Mouse (Mus musculus) midbrain, embryonic 15.5 days (tissue): Measurements from ENCODE around the gene Adssl1. TPM values are rescaled to one million over a fixed set of nuclear protein-coding genes. Genes with fewer than 3 reads are reported as not detected.

Source experiments
- ATAC-seq: fragments of 200-750 bp; cut with Nextera tagmentation; replicated peaks from 2 replicates; pipeline ENCODE4 v1.8.0; 2017; ENCODE audit warnings: moderate TSS enrichment
- H3K27ac ChIP-seq: fragments of 300-500 bp; sonication (generic); 2 replicates; pipeline ENCODE4 v1.5.1; 2015; ENCODE audit warnings: mild to moderate bottlenecking, inconsistent platforms
- H3K27me3 ChIP-seq: fragments of 300-500 bp; sonication (generic); replicated peaks from 2 replicates; pipeline ENCODE4 v1.6.1; 2015; ENCODE audit warnings: inconsistent platforms
- H3K36me3 ChIP-seq: fragments of 300-500 bp; sonication (generic); replicated peaks from 2 replicates; pipeline ENCODE4 v1.6.1; 2015; ENCODE audit warnings: inconsistent platforms
- H3K4me1 ChIP-seq: fragments of 300-500 bp; sonication (generic); 2 replicates; pipeline ENCODE4 v1.6.1; 2015; ENCODE audit warnings: inconsistent platforms
- H3K4me2 ChIP-seq: fragments of 300-500 bp; sonication (generic); 2 replicates; pipeline ENCODE4 v1.6.1; 2015; ENCODE audit warnings: inconsistent platforms, mild to moderate bottlenecking, moderate library complexity
- H3K4me3 ChIP-seq: fragments of 300-500 bp; sonication (generic); 2 replicates; pipeline ENCODE4 v1.5.1; 2015; ENCODE audit warnings: mild to moderate bottlenecking, inconsistent platforms
- H3K9ac ChIP-seq: fragments of 300-500 bp; sonication (generic); 2 replicates; pipeline ENCODE4 v1.6.1; 2015; ENCODE audit warnings: mild to moderate bottlenecking, inconsistent platforms
- H3K9me3 ChIP-seq: fragments of 300-500 bp; sonication (generic); 2 replicates; pipeline ENCODE4 v1.6.1; 2016; ENCODE audit warnings: inconsistent platforms
- WGBS: fragments of 180-500 bp; shearing (Covaris S2); methylation state at CpG from one replicate; pipeline ENCODE4 v1.1.7; 2015; ENCODE audit warnings: mixed read lengths; 5-methylcytosine and 5-hydroxymethylcytosine counted together
- polyA plus RNA-seq: library from polyadenylated mRNA; unstranded; fragments of >200 nt; fragmentation: Nextera tagmentation; extraction: Ambion mirVana; gene quantifications from 2 replicates; pipeline ENCODE4 v1.2.1, GENCODE M21; 2015

Gene Adssl1
- polyA plus RNA-seq, 1 experiment from 2014 or later, result 3.1 TPM

DNA sequence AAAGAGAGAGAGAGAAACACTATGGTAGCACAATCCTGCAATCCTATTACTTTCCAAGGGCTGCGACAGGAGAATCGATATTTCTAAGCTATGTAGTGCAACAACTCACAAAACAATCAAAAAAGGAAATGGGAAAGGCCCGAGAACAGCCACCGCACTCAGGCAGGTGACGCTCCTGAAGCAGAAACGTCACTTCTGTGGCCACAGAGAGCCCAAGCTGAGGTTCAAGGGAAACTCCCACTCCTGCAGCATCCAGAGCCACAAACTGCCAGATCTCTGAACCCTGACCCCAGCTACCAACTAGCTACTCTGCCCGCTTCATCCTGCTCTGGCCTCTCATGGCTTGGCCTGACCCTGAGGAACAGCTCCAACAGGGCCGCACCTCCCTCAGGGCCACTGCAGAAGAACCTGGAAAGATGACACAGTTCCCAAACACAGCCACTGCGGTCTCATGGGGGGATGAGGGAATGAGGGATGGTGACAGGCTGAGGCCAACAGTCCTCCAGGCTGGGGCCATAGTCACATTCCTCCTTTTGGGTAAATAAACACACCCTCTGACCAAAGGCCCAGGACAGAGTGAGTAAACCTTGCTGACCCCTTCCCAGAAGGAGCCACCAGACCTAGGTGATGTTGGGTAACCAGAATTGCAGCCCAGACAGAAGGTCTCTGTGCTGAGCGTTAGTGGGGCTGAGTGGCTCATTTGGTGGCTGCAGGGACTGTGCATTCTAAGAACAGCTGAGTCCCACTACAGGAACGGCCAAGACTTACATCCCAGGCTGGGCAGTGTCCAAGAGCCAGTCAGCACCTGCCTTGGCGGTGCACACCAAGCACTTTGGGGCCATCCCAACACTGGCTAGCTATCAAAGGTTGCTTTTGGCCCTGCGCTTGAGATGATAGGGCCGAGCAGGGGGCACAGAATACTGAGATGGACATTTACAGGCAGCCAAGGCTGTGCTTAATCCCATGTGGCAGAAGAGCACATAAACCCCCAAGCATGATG is 32.4 kb upstream of the Adssl1 start:
- peaks cover 12% of the 10 kb centered on the region; the same call in 1 of the 2 replicates for H3K4me1 ChIP-seq
- H3K27me3 ChIP-seq, result peaks cover 27% of the 10 kb centered on the region
- H3K9ac ChIP-seq, result no peak overlapping the region
- no peak overlapping the region for H3K4me2 ChIP-seq
- H3K9me3 ChIP-seq, result no peaks in the 10 kb centered on the region
- no peak for ATAC-seq
- H3K27ac ChIP-seq, result no peak overlapping the region
- WGBS, result 83% methylated on average over 14 of the region's 14 CpGs
- H3K4me3 ChIP-seq, result no peak overlapping the region
- no peaks in the 10 kb centered on the region for H3K36me3 ChIP-seq

DNA sequence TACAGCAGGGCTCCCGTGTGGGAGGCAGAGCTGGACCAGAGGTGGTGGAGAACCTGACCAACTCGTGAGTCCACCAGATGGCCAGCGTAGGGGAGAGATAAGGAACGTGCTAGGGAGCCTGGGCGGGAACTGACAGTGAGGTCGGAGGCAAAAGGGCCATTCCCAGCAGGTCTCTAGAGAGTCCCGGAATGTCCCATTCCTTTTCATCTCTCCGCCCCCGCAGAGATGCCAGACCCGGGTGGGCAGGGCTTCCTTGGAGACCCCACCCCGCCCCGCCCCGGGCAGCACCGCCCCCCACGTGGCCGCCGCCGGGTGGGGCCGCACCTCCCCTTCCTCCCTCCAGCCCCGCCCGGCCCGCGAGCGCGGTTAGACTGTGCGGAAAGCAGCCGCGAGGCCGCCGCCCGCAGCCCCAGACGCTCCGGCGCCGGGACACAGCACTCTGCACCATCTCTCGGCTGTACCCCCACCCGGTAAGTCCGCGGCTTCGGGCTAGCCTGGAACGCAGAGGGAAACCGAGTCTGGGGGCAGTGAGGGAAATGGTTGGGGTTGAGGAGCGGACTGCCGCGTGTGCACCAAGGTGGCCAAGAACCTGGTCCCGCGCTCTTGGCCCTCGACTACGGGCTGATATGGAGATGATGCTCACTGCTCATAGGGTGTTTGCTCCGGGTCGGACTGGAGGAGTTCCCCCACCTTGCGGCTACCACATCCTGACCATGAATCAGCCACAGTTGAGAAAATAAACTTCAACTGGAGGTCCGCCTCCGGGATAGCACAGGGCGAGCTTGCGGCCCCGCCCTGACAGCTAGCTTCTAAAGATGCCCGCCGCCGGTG is 31.2 kb upstream of the Adssl1 start, which contains the start of gene Inf2:
Gene Inf2 (plus strand): TSS at position 359 of the 831 bp plus-strand sequence.
- Histone ChIP-seq H3K4me3 (peak within 1 kb of the TSS; percentile 40), H3K36me3 (no peaks in the 10 kb centered on the region), H3K4me1 (peaks cover 12% of the 10 kb centered on the region; the same call in 1 of the 2 replicates), H3K9ac (peak within 1 kb of the TSS; percentile 30), H3K27ac (no peak within 1 kb of the TSS), H3K9me3 (no peaks in the 10 kb centered on the region), H3K27me3 (peaks cover 27% of the 10 kb centered on the region), H3K4me2 (peak within 1 kb of the TSS; percentile 77)
- under 1% methylated on average over 60 of the region's 60 CpGs for WGBS
- ATAC-seq, result peak; percentile 78

DNA sequence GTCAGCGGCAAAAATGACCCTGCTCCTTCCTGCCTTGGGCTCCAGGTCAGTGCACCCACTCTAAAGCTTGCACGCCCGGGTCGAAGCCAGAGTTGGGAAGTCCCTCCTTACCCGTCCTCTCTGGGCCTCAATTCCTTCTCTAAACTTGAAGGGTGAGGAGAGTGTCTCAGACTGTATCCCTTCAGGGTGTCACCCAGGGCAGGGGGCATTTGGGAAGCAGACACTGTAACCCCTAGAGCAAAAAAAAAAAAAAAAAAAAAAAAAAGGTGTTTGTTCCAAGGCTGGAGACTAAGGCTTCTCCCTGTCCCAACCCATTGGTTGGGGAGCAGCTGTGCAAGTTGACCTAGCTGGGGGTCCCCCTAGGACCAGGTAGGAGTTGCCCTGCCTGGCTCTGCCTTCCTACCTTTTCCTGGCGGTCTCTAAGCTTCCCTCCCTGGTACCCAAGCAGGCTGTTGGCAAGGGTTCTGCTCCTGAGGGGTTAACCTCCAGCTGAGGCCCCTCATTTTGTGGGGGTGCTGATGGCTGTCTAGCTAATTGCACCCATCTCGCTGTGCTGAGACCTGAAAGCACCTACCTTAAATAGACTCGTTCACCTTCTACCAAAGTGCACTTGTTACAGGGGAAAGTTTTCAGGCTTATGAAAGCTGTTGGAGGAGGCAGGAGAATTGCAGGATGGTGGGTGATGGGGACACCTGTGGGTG is 30.2 kb upstream of the Adssl1 start:
- H3K4me2 ChIP-seq, result peak overlapping the region; percentile 77
- no peaks in the 10 kb centered on the region for H3K36me3 ChIP-seq
- ATAC-seq, result no peak
- H3K9me3 ChIP-seq, result no peaks in the 10 kb centered on the region
- no peak overlapping the region for H3K9ac ChIP-seq
- H3K4me3 ChIP-seq, result peak overlapping the region; percentile 40; the same call in 1 of the 2 replicates
- WGBS, result 63% methylated on average over 8 of the region's 8 CpGs
- H3K27me3 ChIP-seq, result peaks cover 27% of the 10 kb centered on the region
- peaks cover 17% of the 10 kb centered on the region for H3K4me1 ChIP-seq
- H3K27ac ChIP-seq, result no peak overlapping the region

DNA sequence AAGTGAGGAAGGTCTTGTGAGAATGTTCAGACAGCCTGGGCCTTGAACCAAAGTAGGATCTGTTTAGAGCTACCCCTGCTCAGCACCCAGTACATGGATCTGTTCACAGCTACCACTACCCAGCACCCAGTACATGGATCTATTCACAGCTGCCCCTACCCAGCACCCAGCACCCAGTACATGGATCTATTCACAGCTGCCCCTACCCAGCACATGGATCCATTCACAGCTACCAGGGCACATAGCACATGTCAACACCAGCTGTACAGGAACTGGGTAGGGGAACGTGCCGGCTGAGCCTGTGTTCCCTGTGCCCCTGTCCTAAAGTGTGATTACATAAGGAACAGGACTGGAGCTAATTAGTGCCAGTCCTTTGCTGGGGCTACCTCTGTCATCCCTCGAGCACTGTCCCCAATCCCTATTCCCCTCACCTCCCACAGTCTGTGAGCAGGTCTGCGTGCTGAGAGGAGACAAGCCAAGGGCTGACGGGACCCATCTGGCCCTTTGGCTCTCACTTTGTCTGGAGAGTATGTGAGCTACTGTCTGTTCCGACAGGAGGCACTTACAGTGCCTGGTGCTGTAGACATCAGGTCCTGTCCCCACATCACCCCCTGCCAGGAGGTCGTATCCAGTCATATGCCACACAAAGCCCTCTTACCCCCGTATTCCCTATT is 29.1 kb upstream of the Adssl1 start:
- ATAC-seq, result no peak
- WGBS, result 79% methylated on average over 8 of the region's 8 CpGs
- no peaks in the 10 kb centered on the region for H3K36me3 ChIP-seq
- no peak overlapping the region for H3K9ac ChIP-seq
- H3K4me3 ChIP-seq, result no peak overlapping the region
- H3K4me2 ChIP-seq, result no peak overlapping the region
- H3K27ac ChIP-seq, result no peak overlapping the region
- peaks cover 27% of the 10 kb centered on the region for H3K27me3 ChIP-seq
- H3K9me3 ChIP-seq, result no peaks in the 10 kb centered on the region
- peaks cover 23% of the 10 kb centered on the region for H3K4me1 ChIP-seq

DNA sequence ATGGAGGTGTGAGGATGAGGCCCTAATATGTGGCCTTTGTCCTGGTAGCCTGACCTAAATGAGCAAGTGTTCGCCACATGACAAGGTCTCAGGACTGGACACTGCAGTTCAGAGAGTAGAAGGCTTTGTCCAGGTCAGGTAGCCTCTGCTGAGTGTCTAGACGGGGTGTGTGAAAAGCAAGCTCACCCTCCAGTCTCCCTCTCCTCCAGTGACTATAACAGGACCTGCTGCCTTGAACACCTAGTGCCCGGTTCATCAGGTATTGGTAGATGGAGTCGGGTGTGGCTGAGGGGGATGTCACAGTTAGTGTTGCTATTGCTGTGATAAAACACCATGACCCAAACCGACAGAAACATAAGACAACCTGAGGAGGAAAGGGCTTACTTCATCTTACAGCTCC is 28.6 kb upstream of the Adssl1 start:
- Histone ChIP-seq H3K36me3 (no peaks in the 10 kb centered on the region), H3K9me3 (no peaks in the 10 kb centered on the region), H3K27me3 (peaks cover 27% of the 10 kb centered on the region), H3K27ac (no peak overlapping the region), H3K4me3 (no peak overlapping the region), H3K9ac (no peak overlapping the region), H3K4me2 (no peak overlapping the region), H3K4me1 (peaks cover 23% of the 10 kb centered on the region)
- no peak for ATAC-seq
- WGBS, result 90% methylated on average over 5 of the region's 5 CpGs

GRCm38 (mm10) chr12:112591730-112592129 is 28.1 kb upstream of the Adssl1 start:
- WGBS, result 79% methylated on average over 3 of the region's 3 CpGs

GRCm38 (mm10) chr12:112592985-112593734 is 26.7 kb upstream of the Adssl1 start:
- no peaks in the 10 kb centered on the region for H3K36me3 ChIP-seq
- 73% methylated on average over 21 of the region's 21 CpGs for whole genome bisulfite sequencing
- H3K27ac ChIP-seq, result no peak overlapping the region
- no peak overlapping the region for H3K4me2 ChIP-seq
- H3K4me3 ChIP-seq, result no peak overlapping the region
- ATAC-seq, result no peak
- no peaks in the 10 kb centered on the region for H3K9me3 ChIP-seq
- no peak overlapping the region for H3K9ac ChIP-seq
- peaks cover 15% of the 10 kb centered on the region for H3K27me3 ChIP-seq
- peaks cover 20% of the 10 kb centered on the region for H3K4me1 ChIP-seq

More at GRCm38 (mm10) chr12:112591730-112592129, 28.1 kb upstream of the Adssl1 start:
- H3K4me1 ChIP-seq, result peaks cover 23% of the 10 kb centered on the region
- ATAC-seq, result no peak
- peaks cover 27% of the 10 kb centered on the region for H3K27me3 ChIP-seq
- H3K36me3 ChIP-seq, result no peaks in the 10 kb centered on the region
- H3K4me3 ChIP-seq, result no peak overlapping the region
- no peak overlapping the region for H3K4me2 ChIP-seq
- H3K27ac ChIP-seq, result no peak overlapping the region
- no peaks in the 10 kb centered on the region for H3K9me3 ChIP-seq
- H3K9ac ChIP-seq, result no peak overlapping the region

- Histone ChIP-seq H3K36me3 (no peaks in the 10 kb centered on the region), H3K9ac (no peak overlapping the region), H3K4me1 (peaks cover 11% of the 10 kb centered on the region), H3K4me3 (no peak overlapping the region), H3K27ac (no peak overlapping the region), H3K9me3 (no peaks in the 10 kb centered on the region), H3K27me3 (peaks cover 8% of the 10 kb centered on the region), H3K4me2 (no peak overlapping the region)
- no peak for ATAC-seq
- WGBS, result 76% methylated on average over 16 of the region's 16 CpGs
Observed at GRCm38 (mm10) chr12:112593951-112594915, 25.6 kb upstream of the Adssl1 start.

DNA sequence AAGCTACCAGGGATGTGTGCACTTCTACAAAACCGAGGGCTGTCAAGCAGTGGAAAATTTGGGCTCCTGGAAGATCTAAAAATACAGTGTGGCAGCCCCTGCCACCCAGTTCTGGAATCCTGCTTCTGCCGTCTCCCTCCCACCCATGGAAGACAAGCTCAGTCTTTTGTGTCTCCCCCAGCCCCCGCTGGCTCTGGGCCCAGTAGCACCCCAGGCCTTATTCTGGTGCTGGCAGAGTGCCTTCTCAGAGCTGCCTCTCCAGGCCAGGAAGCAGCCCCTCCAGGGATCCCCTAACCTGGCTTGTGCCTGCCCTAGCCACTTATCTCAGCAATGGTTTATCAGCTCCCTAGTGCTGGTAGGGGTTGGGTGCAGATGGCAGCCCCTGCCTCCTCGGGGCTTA is 24.9 kb upstream of the Adssl1 start:
- Histone ChIP-seq H3K4me1 (peaks cover 11% of the 10 kb centered on the region), H3K36me3 (no peaks in the 10 kb centered on the region), H3K27me3 (peaks cover under 1% of the 10 kb centered on the region; the same call in 1 of the 2 replicates), H3K9me3 (no peaks in the 10 kb centered on the region), H3K4me3 (no peak overlapping the region), H3K27ac (no peak overlapping the region), H3K9ac (no peak overlapping the region), H3K4me2 (no peak overlapping the region)
- ATAC-seq, result no peak
- WGBS, result 42% methylated on average over 4 of the region's 4 CpGs

DNA sequence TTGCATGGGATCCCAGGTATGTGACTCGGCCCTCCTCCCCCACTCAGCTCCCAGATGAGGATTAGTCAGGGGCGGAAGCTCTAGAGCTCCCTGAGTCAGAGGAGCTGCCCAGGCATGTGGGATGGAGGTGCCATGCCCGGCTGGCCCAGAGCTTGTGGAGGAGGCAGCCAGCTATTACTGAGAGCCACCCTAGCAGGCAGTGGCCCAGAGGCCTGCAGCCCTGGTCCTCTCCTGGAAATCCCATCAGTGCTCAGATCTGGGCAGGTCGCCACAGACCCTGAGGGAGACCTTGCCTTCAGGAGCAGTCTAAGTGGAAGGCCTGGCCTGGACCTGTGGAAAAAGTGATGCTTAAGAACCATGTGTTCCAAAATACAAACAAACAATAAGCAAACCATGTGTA is 24.2 kb upstream of the Adssl1 start:
- Histone ChIP-seq H3K27me3 (no peaks in the 10 kb centered on the region), H3K4me1 (peaks cover 11% of the 10 kb centered on the region), H3K36me3 (no peaks in the 10 kb centered on the region), H3K9ac (no peak overlapping the region), H3K4me3 (no peak overlapping the region), H3K9me3 (no peaks in the 10 kb centered on the region), H3K4me2 (no peak overlapping the region), H3K27ac (no peak overlapping the region)
- no peak for ATAC-seq
- 67% methylated on average over 4 of the region's 4 CpGs for WGBS
